Mouse (Mus musculus) ES-E14 (cell line): ENCODE data around the gene Tbl1xr1. TPM values are rescaled to one million over a fixed set of nuclear protein-coding genes. Genes with fewer than 3 reads are reported as not detected.

ENCODE experiments used
- DNase-seq: peaks from one replicate; pipeline ENCODE4 v3.0.0-alpha.2; 2013; ENCODE audit warnings: low read depth, low spot score
- H3K27ac ChIP-seq: 2 replicates; pipeline ENCODE4 v1.5.1; 2012; ENCODE audit warnings: low read depth, mild to moderate bottlenecking, low read length, moderate library complexity, mixed read lengths; ENCODE audit not compliant: poor library complexity, insufficient read depth, severe bottlenecking
- H3K36me3 ChIP-seq: 2 replicates; pipeline ENCODE4 v1.6.1; 2012; ENCODE audit warnings: mild to moderate bottlenecking, low read length, moderate library complexity, mixed read lengths; ENCODE audit not compliant: control insufficient read depth, poor library complexity, insufficient read depth, severe bottlenecking
- H3K4me1 ChIP-seq, 2 experiments: fragments of 150-350 bp in 1 of 2; sonication (generic) in 1 of 2; 2 replicates each; pipeline ENCODE4 v1.6.1; 2012; ENCODE audit warnings: low read length in 2 of 2, mild to moderate bottlenecking in 1 of 2, mixed read lengths in 1 of 2; ENCODE audit not compliant: control insufficient read depth in 2 of 2, insufficient read depth in 2 of 2, poor library complexity in 1 of 2
- H3K4me3 ChIP-seq, 2 experiments: fragments of 150-350 bp in 1 of 2; sonication (generic) in 1 of 2; 2 replicates each; pipeline ENCODE4 v1.5.1; 2012; ENCODE audit warnings: low read length in 2 of 2, low read depth in 1 of 2, mild to moderate bottlenecking in 1 of 2, mixed read lengths in 1 of 2; ENCODE audit not compliant: insufficient read depth in 1 of 2, poor library complexity in 1 of 2, severe bottlenecking in 1 of 2
- H3K9ac ChIP-seq: 2 replicates; pipeline ENCODE4 v1.6.1; 2012; ENCODE audit warnings: low read depth, mild to moderate bottlenecking, low read length, mixed read lengths; ENCODE audit not compliant: poor library complexity, insufficient read depth, severe bottlenecking
- H3K9me3 ChIP-seq: fragments of 150-350 bp; sonication (generic); 2 replicates; pipeline ENCODE4 v1.6.1; 2012; ENCODE audit warnings: low read depth, mild to moderate bottlenecking, low read length; ENCODE audit not compliant: control insufficient read depth, insufficient read depth
- CHD2 ChIP-seq: IDR thresholded peaks from 2 replicates; pipeline ENCODE4 v1.6.1; 2014; ENCODE audit warnings: mild to moderate bottlenecking, low read depth, low read length, inconsistent platforms
- HCFC1 ChIP-seq: IDR thresholded peaks from 2 replicates; pipeline ENCODE4 v1.6.1; 2012; ENCODE audit warnings: low read length, inconsistent platforms, borderline replicate concordance; ENCODE audit not compliant: insufficient read depth
- MAFK ChIP-seq: IDR thresholded peaks from 2 replicates; pipeline ENCODE4 v1.6.1; 2014; ENCODE audit warnings: mild to moderate bottlenecking, low read depth, low read length, inconsistent platforms; ENCODE audit not compliant: insufficient read depth
- ZC3H11A ChIP-seq: IDR thresholded peaks from 2 replicates; pipeline ENCODE4 v1.6.1; 2012; ENCODE audit warnings: low read depth, mild to moderate bottlenecking, inconsistent platforms, low read length, borderline replicate concordance
- ZNF384 ChIP-seq: IDR thresholded peaks from 2 replicates; pipeline ENCODE4 v1.6.1; 2012; ENCODE audit warnings: low read depth, low read length, inconsistent platforms
- in situ Hi-C, 2 experiments: fragments of 600-800 bp; cut with MboI; formaldehyde crosslinking; loops; one replicate each; pipeline ENCODE4 v1.15.1; 2025; ENCODE audit warnings: low sequenced_read_pairs in 2 of 2, inconsistent platforms in 1 of 2; ENCODE audit not compliant: unreplicated experiment in 2 of 2
- total RNA-seq: library from RNA; depleted of rRNA; stranded (reverse); fragments of 300-350 nt; gene quantifications from 2 replicates; pipeline ENCODE4 v1.2.3, GENCODE M21; 2012

Gene Tbl1xr1
- total RNA-seq, 1 experiment: 64.6 TPM

DNA sequence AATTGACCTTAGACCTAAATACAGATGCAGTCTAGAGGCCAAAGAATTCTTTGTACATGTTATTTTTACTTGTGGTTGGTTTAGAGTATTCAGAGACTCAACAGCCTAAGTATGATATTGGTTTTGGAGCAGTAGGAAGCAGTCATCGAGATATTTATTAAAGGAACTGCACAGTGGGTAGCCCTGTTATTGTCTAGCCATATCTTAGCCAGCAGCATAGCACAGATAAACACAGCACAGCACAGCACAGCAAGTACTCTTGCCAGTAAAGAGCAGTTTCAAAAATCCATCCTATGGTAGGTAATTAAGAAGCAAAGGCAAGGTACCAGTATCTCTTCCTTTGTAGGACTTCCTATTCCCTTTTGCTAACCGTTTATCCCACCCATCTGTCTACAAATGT is 54.8 kb downstream of the Tbl1xr1 start:
- no peak for TF ChIP-seq HCFC1
- no peak for TF ChIP-seq MAFK
- no peak for TF ChIP-seq ZNF384
- TF ChIP-seq CHD2: no peak
- no peak for TF ChIP-seq ZC3H11A
- H3K9ac ChIP-seq: no peak overlapping the region
- DNase-seq: no peak
- H3K4me3 ChIP-seq: no peak overlapping the region
- H3K27ac ChIP-seq: no peak overlapping the region
- H3K36me3 ChIP-seq: no peaks in the 10 kb centered on the region; the same call in 1 of the 2 replicates
- in situ Hi-C loops: no loop called here
- no peaks in the 10 kb centered on the region for H3K9me3 ChIP-seq
- H3K4me1 ChIP-seq: peaks cover 4 to 14% of the 10 kb centered on the region in 2 experiments; a peak in 2 of 4 replicates

DNA sequence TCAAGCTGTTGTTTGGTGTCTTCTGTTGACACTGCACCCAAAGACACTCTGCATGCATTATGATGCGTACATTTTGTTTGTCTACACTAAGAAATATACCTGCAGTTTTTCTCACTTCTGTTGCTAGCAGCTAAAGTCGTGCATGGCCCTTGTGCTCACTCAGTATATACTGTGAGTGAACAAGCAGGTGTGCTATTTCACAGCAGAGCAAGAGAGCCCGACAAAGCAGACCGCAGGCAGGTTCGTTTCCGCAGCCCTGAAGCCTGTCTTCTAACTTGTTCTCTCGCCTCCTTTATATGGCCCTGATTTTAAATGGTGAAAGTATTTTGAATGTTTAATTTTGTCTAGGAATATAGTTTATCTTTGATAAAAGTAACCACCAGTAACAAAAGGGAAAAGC is 57.2 kb downstream of the Tbl1xr1 start:
- Histone ChIP-seq H3K4me1 (peaks cover 4 to 18% of the 10 kb centered on the region in 2 experiments; a peak in 2 of 4 replicates), H3K36me3 (no peaks in the 10 kb centered on the region; the same call in 1 of the 2 replicates), H3K27ac (no peak overlapping the region), H3K9ac (no peak overlapping the region), H3K9me3 (no peaks in the 10 kb centered on the region), H3K4me3 (no peak overlapping the region)
- in situ Hi-C loops: no loop called here
- TF ChIP-seq ZNF384 (no peak), MAFK (no peak)
- no peak for DNase-seq

- no peaks in the 10 kb centered on the region for H3K9me3 ChIP-seq
- no peak for TF ChIP-seq CHD2
- no peak for TF ChIP-seq MAFK
- in situ Hi-C loops: no loop called here
- no peak for DNase-seq
- no peak overlapping the region for H3K9ac ChIP-seq
- peaks cover 9 to 16% of the 10 kb centered on the region in 2 experiments; a peak in 3 of 4 replicates for H3K4me1 ChIP-seq
- no peak overlapping the region for H3K4me3 ChIP-seq
- peaks cover 5% of the 10 kb centered on the region for H3K36me3 ChIP-seq
- H3K27ac ChIP-seq: no peak overlapping the region
Observed at GRCm38 (mm10) chr3:22137793-22138579, 61.5 kb downstream of the Tbl1xr1 start.

DNA sequence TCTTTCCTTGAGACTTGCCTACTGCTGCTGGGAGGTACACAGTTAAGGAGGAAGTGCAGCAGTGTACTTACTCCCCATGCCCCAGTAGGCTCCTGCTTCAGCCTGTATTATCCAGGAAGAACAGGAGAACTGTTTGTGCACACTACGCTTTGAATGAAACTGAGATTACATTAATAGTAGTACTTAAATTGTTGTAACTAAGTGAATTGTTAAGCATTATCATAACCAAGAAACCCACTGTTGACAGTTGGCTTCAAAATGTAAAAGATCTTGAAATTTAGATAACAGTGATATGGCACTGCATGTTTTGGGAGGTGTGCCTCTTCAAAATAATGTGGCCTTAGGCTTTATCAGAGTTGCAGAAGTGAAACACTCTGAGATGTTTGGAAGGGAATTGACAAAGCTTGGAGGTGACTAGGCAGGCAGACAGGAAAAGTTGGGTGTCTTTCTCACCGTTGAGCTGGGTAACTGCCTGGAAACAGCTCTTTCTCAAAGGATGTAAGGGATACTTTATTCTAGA is 62.2 kb downstream of the Tbl1xr1 start:
- no peak for DNase-seq
- no peak overlapping the region for H3K4me3 ChIP-seq
- peaks cover 8 to 13% of the 10 kb centered on the region in 2 experiments; a peak in 3 of 4 replicates for H3K4me1 ChIP-seq
- TF ChIP-seq CHD2 (no peak), MAFK (no peak), ZC3H11A (no peak), ZNF384 (no peak), HCFC1 (no peak)
- no peak overlapping the region for H3K9ac ChIP-seq
- H3K27ac ChIP-seq: no peak overlapping the region
- in situ Hi-C loops: no loop called here
- peaks cover 5% of the 10 kb centered on the region for H3K36me3 ChIP-seq
- no peaks in the 10 kb centered on the region for H3K9me3 ChIP-seq

- H3K4me1 ChIP-seq: peaks cover 8 to 10% of the 10 kb centered on the region in 2 experiments; a peak in 3 of 4 replicates
- in situ Hi-C loops: no loop called here
Observed at GRCm38 (mm10) chr3:22140111-22140658, 63.7 kb downstream of the Tbl1xr1 start.

More at GRCm38 (mm10) chr3:22140111-22140658, 63.7 kb downstream of the Tbl1xr1 start:
- Histone ChIP-seq H3K9me3 (no peaks in the 10 kb centered on the region), H3K9ac (no peak overlapping the region), H3K4me3 (no peak overlapping the region), H3K27ac (no peak overlapping the region), H3K36me3 (peaks cover 5% of the 10 kb centered on the region)
- TF ChIP-seq MAFK (no peak), ZC3H11A (no peak), CHD2 (no peak), HCFC1 (no peak), ZNF384 (no peak)
- DNase-seq: no peak
